Mouse (Mus musculus) E14TG2a.4 (cell line): ENCODE data around the gene C130074G19Rik.

Experiments
- CTCF ChIP-seq: conservative IDR thresholded peaks from 2 replicates; pipeline ENCODE4 v1.5.1; 2014; ENCODE audit warnings: low read length
- POU5F1 ChIP-seq: IDR thresholded peaks from 2 replicates; pipeline ENCODE4 v1.6.1; 2014; ENCODE audit warnings: low read length, borderline replicate concordance

DNA sequence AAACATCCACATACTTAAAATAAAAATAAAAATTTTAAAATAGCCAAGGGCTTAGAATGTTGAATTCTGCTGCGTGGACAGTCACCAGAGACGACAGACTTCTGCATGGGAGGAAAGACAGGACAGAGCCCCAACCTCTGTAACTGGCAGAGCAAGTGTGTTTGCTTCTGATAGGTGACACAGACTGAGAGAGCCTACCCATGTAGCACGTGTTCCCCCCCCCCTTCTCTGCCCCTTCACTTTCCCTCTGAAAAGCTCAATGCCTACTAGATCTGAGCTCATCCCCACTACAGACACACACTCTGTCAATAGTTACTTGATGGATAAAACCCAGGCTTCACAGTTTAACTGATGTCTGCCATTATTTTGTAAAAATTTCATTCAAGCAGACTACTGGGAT, 36.0 kb downstream of the C130074G19Rik start:
- TF ChIP-seq CTCF = no peak
- TF ChIP-seq POU5F1 = no peak
